Mouse (Mus musculus): Measurements from ENCODE around the gene Dap3.
A peak's percentile ranks its signal among the peaks of the same experiment; 100 is the strongest.
"Not testable (repeated sequence)": the region's sequence is repeated elsewhere in the genome, so short reads cannot be mapped to it uniquely, and the experiment has no call there.

Gene Dap3

DNA sequence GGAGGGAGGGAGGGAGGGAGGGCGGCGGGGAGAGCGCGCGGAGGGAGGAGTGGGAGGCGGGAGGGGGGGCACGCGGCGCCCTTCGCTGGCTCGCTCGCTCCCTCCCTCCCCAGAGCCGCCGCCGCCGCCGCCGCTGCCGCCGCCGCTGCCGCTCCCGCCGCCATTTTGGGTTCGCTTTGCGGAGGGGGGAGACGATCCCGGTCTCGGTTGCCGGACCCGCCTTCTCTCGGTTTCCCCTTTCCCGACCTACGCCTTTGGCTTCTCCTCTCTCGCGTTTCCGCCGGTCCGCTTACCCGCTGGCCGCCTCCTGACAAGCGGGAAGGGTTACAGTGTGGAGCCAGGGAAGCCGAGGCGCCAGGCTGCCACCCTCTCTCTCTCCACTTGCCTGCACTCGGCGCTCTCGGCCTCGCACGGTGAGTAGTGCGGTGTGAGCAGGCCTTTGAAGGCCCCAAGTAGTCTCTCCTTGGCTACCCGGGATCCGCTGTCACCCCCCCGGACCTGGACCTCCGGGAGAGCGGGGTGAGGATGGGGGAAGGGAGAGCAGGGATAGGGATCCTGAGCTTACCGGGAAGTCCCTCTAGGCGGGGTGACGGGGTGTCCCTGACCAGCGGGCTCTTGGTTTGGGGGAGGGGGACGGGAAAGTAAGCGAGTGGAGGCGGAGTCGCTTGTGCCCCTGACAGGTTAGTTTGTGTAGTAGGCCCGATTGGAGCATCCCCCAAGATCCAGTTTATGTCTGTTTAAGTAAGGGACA, at the start of gene Dap3, which contains the start of gene Ash1l:
Gene Dap3, minus strand, starts transcription at position 606 of the 751 bp plus-strand sequence.
Gene Ash1l, plus strand, starts transcription at position 47 of the 751 bp plus-strand sequence.
- peak; percentile 68 for DNase-seq

DNA sequence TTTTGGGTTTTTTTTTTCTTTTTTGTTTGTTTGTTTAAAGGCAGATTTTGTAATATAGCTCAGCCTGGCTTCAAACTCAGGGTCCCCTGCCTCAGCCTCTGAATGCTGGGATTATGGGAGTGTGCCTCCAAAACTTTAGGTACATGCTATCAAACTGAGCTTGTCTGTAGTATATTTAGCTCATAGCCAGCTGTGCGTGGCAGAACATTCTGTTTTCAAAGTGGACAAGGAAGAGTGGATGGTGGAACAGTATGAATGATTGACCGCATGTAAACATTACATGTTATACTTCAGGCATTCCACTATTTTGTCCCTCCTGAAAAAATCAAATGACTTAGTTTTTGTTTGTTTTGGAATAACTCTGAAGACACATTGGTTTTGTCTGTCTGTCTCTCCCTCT, 41.8 kb upstream of the Dap3 start:
- no peak for DNase-seq

DNA sequence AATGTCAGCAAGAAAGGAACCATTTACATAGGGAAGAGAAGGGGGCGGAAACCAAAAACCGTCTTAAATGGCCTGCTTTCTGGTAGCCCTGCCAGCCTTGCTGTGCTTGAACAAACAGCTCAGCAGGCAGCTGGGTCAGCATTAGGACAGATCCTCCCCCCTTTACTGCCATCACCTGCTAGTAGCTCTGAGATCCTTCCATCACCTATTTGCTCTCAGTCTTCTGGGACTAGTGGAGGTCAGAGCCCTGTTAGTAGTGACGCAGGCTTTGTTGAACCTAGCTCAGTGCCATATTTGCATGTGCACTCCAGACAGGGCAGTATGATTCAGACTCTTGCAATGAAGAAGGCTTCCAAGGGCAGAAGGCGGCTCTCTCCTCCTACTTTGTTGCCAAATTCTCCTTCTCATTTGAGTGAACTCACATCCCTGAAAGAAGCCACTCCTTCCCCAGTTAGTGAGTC, 33.0 kb upstream of the Dap3 start:
- no peak for DNase-seq

DNA sequence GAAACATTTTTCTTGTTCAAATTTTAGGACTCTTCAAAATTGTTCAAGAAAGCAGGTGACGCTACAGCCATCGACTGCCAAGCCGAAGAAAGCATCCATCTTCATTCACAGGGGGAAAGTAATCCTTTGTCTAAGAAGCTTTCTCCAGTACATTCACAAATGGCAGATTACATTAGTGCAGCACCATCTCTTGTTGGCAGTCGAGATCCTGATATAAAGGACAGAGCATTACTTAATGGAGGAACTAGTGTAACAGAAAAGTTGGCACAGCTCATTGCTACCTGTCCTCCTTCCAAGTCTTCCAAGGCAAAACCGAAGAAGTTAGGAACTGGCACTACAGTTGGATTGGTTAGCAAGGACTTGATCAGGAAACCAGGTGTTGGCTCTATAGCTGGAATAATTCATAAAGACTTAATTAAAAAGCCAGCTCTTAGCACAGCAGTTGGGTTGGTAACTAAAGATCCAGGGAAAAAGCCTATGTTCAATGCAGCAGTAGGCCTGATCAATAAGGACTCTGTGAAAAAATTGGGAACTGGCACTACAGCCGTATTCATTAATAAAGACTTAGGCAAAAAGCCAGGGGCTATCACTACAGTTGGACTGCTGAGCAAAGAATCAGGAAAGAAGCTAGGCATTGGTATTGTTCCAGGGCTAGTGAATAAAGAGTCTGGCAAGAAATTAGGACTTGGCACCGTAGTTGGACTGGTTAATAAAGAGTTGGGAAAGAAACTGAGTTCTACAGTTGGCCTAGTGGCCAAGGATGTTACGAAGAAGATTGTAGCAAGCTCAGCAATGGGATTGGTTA, 30.4 kb upstream of the Dap3 start:
- peak; percentile 10 for DNase-seq

DNA sequence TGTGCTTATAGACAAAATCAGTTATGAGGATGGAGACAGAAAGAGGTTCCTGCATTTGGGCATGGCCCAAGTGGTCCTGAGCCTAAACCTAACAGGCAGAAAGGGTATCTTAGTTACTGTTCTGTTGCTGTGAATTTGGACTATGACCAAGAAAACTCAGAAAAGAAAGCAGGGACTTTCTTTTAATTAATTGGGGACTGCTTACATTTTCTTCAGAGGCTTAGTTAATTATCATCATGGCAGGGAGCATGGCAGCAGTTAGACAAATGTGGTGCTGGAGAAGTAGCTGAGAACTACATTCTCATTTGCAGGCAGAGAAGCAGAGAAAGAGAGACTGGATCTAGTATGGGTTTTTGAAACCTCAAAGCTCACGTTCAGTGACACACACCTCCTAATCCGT, 24.0 kb upstream of the Dap3 start:
- DNase-seq: no peak

DNA sequence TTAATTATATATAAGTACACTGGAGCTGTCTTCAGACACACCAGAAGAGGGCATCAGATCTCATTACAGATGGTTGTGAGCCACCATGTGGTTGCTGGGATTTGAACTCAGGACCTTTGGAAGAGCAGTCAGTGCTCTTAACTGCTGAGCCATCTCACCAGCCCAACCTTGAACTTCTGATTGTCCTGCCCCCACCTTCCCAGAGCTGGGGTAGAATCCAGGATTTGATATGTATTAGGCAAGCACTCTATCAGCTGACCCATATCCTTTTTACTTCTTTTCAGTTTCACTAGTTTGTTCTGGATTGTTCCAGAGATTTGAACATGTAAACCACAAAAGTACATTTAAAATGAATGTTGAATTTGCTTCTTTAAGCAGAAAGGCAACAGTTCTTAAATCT, 12.2 kb upstream of the Dap3 start:
- not testable (repeated sequence) for DNase-seq

DNA sequence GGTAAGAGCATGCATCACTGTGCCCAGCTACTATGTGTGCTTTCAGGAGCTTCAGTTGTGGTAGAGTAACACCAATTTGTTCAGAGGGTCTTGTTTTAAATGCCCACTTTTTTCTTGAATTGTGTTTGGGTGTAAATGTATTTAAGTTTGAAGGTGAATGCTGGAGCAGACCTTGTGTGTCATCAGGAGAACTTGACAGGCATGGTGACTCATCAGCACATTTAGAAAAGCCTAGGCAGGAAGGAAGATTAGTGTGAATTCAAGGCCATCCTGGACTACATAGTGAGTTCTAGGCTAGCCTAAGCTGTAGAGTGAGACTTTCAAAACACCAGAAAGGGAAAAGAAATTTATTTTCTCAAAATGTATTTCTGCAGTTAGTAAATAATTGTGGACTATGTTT, 2.8 kb upstream of the Dap3 start:
- no peak for DNase-seq

DNA sequence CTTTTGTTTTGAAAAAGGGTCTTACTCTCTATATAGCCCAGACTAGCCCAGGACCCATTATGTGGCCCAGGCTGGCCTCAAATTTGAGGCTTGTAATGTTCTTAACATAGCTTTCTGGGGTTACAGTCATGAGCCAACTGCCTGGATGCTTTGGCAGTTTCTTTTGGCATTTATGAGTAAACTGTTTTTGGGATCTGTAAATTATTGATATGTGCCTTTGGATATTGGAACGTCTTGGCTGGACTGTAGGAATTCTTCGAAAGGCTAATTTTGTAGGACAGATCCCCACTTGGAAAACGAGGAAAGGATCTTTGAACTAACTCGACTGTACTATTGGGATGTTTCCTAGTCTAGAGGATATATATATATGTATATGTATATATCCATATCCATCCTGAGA, 2.3 kb upstream of the Dap3 start:
- DNase-seq: no peak

DNA sequence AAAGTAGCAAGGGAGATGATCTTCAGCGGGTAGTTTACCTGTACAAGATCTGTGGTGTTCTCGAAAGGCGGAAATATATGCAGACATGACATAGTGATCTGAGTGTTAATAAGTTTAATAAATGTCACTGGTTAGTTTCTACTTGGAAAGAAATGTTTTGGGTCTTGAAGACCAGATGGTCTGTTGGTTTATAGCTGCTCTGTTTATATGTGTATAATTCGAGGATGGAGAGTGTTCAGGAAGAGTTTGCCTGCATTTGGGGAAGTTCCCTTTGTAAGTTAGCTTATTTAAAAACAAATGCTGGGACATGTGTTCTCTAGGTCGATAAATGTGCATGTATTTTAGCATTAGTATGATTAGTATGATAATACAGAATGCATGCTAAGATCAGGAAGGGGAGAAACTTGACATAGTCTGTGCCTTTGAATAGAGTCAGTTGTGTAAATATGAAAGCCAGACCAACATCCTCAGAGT, 383 bp upstream of the Dap3 start:
- DNase-seq: no peak

DNA sequence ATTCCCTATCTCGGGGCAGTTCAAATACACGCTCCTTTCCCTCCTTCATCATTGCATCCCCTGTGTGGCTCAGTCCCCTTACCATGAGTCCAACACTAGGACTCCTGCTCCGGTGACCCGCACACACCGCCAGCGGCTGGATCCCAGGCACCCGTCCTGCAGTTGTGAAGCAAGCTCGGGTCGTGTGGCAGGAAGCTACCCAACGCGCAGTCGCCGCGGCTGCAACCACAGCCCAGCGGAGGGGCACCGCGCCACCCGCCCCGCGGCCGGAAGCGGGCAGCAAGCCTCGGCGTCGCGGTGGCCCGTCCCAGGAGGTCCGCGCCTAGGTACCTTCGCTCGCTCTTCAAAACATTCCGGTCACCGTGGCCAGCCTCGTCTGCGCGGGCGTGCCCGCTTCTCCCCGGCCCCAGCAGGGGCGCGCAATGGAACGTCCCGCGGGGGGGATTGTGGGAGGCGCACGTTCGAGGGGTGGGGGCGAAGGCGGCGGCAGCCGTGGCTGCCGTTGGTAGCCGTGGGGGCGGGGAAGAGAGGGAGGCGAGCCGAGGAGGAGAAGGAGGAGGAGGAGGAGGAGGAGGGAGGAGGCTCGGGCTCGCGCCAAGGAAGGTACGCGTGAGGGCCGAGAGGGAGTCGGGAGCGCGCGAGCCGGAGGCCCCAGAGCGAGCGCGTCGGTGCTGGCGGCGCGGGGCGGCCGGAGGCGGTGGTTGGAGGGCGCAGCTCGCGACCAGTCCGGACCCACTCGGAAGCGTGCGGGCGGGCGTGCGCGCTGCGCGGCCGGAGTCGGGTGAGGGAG, 1.0 kb downstream of the Dap3 start:
- DNase-seq: peak; percentile 87

DNA sequence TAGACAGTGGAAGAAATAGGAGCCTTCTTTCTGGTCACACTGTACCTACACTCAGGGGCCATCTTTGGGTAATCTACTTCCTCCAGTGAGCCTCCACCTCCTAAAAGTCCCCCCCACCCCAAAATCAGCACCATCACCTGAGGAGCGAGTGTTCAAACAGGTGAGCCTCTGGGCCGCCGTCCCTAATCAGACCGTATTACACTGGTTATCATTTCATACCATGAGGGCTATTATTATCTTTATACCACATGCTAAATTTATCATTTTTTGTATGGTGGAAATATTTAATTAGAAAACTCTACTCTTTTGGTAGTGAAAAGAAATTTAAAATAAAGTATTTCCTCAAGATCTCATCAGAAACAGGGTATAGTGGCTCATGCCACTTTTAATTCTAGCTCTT, 6.9 kb downstream of the Dap3 start:
- no peak for DNase-seq

DNA sequence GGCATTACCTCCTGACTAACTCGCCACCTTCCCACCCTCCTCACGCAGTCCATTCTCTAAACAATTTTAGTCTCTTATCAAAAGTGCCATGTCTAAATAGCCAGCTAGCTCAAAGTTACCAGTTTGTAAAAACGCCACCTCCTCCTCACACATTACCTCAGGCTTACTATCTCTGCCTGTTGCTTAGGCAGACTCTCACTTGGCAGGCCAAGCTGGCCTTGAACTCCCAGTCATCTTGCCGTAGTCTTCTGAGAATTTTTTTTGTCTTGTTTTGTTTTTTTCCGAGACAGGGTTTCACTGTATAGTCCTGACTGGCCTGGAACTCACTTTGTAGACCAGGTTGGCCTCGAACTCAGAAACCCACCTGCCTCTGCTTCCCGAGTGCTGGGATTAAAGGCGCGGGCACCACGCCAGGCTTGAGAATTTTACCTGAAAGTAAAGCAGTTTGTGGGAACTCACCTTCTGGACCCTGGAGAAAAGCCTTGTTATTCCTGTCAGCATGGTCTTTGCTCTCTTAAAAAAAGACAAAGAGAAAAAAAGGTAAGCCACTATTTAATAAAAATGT, 8.6 kb downstream of the Dap3 start:
- DNase-seq: no peak

DNA sequence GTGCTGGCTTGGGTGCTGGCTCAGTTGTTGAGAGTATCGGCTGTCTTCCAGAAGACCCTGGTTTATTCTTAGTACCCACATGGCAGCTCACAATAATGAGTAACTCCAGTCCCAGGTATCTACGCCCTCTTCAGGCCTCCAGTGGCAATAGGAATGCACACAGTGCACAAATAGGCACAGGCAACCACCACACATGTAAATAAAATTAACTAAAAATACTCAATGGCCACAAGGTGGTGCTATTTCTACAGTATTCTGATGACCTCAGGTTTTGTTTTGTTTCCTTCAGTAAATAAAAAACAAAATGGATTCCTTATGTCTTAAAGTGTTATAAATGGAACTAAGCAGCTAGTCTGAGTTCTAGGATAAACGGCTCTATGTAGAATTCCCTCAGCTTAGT, 11.2 kb downstream of the Dap3 start:
- no peak for DNase-seq

DNA sequence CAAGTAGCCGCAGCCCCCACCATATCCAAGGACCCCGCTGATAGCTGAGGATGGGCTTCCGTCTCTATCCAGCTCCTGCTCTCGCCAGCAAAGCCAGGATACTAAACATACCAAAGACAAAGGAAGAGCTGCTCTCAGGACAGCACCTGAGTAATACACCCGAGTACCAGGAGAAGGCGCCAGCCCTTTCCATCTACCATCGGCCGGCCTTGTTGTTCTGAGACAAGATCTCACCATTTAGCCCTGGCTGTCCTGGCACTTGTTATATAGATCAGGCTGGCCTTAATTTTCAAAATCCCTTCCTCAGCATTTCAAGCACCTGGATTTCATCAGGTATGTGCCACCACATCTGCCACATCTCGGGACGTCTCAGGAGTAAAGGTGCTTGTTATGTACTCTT, 11.9 kb downstream of the Dap3 start:
- DNase-seq: no peak

DNA sequence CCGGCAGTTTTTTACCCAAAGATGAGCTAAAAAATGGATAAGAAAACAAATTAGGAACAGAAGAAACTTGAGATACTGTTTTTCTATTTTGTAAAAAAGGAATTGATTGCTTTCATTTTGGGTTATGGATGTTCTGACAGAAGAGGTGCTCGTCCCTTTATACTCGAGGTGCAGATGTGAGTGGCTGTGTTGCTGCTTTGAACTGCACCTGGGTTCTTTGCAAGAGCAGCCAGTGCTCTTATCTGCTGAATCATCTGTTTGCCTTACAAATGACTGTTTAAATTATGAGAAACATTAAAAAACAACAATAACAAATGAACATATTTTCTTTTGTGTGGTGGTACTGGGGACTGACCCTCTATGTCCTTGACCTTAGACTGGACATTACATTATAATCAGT, 21.5 kb downstream of the Dap3 start:
- no peak for DNase-seq

DNA sequence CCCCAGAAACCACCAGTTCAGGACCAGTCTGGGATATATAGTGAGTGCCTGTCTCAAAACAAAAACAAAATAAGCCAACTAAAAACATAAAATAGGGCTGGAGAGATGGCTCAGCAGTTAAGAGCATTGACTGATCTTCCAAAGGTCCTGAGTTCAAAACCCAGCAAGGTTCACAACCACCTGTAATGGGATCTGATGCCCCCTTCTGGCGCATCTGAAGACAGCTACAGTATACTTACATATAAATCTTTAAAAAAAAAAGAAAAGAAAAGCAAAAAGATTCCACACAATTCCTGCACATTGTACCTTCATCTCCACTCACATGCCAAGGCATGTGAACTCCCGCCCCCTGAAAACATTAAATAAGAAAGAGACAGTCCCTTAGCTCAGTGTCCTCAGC, 25.3 kb downstream of the Dap3 start:
- DNase-seq: no peak

DNA sequence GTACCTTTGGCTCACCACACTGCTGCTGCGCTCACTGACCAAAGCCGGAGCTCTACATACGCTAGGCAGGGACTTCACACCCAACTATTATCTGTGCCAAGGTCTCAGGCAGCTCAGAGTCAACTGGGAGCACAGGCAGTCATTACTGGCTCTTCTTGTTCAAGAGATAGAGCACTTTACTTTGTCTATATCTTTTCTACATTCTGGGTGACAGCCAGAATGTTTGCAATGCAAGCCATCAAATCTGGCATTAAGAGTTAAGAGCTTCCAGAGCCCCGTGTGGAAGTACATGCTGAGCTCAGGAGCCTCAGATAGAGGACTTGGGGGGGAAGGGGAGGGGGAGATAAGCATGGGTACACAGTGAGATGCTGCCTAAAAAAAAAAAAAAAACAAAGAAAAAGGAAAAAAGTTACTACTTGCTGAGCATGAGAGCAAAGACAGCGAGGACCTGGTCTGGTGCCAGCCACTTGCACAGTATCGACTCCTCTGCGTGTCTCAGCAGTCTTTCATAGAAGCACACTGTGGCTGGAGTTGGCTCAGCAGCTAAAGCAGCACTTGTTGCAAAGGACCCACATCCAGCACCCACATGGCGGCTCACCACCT, 26.9 kb downstream of the Dap3 start:
- DNase-seq: peak; percentile 23

DNA sequence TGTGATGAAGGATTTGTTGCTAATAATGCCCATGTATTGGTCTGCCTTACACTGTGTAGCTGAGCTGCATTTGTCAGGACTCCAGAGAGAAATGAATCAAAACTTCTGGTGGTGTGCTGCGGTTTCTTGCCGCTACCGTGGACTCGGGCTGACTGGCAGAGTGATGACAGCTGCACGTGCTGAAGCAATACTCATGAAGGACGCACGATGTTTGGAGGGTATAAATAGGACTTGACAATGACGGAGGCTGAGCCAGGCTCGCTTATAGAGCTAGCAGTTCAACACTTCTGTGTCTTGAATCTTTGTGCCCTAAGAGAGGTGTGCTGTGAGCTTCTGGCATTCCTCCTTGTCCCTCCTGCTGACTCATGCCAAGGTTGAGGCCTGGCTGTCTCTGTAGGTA, 29.6 kb downstream of the Dap3 start:
- DNase-seq: no peak

DNA sequence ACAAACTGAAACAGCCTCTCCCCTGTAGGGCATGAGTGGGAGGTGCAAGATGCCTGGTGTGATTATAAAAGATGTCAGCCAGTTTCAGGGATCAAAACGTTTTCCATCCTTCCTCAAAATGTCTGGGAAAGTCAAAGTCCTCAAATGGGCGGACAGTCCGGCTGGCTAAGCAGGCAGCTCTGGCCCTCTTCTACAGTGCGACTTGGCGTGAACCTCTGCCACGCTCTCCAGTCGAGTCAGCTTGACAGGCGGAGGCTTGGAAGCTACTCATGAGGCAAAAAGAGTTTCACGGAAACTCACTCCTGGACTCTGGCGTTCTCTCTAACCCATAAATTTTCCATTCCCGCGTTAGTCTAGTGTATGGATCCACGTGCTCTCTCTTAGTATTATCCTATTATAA, 32.0 kb downstream of the Dap3 start:
- no peak for DNase-seq

DNA sequence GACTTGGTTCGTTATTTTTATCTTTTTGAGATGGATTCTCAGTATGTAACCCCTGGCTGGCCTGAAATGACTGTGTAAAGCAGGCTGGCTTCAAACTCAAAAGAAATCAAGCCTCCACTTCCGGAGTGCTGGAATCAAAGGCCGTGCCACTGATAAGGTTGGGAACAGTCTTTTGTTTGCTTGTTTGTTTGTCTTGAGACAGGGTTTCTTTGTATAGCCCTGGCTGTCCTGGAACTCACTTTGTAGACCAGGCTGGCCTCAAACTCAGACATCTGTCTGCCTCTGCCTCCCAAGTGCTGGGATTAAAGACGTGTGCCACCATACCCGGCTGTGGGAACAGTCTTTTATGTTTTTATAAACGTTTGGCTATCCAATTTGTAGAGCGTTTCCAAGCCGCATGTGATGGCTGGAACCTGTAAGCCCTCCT, 36.6 kb downstream of the Dap3 start:
- no peak for DNase-seq

DNA sequence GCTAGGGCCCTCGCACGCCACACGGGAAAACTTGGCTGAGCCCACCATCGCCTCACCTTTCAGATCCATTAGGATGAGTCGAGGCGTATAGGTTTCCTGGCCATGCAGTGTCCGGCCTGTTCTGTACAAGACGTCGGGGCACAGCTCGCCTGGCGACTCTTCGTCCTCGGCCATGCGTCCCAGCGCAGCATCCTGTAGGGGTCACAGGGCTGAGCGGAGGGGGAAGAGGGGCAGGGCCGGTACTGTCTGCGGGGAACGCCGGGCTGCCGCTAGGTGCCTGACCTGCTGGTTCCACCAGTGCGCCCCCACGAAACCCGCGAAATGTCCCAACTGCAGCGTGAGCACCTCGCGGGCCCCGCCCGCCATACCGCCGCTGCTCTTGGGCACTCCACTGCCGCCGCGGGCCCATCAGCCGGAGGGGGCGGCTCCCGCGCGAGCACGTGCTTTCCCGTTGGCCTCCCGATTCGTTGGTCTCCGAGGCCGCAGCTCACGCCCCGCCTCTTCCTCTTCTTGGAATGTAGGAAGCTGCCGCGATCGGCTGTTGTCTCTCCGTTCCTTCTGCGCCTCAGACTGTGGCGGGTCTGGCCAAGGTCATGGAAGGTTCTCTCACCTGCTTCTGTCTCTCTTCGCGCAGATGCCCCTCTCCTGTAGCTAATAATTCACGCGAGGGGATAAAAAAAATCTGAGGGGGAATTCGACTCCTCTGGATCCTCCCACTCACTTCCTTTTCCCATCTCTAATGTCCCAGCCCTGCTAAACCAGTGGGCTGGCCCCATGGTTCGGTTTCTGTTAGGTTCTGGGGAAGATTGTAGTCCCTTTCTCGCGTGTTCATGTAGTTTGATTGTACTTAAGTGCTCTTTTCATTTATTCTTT, 37.2 kb downstream of the Dap3 start, which contains the start of gene Msto1:
Gene Msto1, minus strand, starts transcription at position 489 of the 873 bp plus-strand sequence.
- DNase-seq: peak; percentile 96
